Mouse (Mus musculus): ENCODE data around the gene Slc13a2. TPM values are rescaled to one million over a fixed set of nuclear protein-coding genes. Genes with fewer than 3 reads are reported as not detected.

Gene Slc13a2
- polyA plus RNA-seq, 1 experiment from 2014 or later: not detected

DNA sequence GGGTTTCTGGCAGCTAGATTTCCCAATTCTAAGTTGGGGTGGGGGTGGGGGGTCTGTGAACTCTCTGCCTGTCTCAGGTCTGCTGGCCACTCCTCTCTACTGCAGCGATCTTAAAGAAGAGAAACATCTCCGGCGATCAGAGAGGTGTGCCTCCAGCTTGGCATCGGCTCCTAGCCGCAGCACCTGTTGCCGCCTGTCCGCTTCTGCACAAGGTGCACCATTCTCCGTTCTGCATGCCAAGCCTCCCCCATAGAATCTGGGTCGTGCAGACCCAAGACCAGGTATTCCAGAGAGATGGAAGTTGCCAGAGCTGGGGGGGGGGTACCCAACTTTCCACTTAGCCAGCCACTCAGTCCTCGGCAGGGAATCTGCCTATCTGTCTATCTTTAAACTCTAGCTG lies 36.2 kb downstream of the Slc13a2 start:
- H3K4me1 ChIP-seq (replicated peaks): no peaks in the 10 kb centered on the region
- no peak overlapping the region for H3K27ac ChIP-seq
- H3K9ac ChIP-seq: no peak overlapping the region
- H3K4me2 ChIP-seq: no peak overlapping the region
- 79% methylated on average over 10 of the region's 10 CpGs for WGBS
- H3K9me3 ChIP-seq (replicated peaks): no peaks in the 10 kb centered on the region
- no peak for ATAC-seq (replicated peaks; ENCODE audit: insufficient number of reproducible peaks, insufficient read depth, low FRiP score, low read depth)
- H3K4me3 ChIP-seq: peak overlapping the region; percentile 4; the same call in 1 of the 2 replicates
- H3K36me3 ChIP-seq: no peaks in the 10 kb centered on the region
- peaks cover 11% of the 10 kb centered on the region for H3K27me3 ChIP-seq

DNA sequence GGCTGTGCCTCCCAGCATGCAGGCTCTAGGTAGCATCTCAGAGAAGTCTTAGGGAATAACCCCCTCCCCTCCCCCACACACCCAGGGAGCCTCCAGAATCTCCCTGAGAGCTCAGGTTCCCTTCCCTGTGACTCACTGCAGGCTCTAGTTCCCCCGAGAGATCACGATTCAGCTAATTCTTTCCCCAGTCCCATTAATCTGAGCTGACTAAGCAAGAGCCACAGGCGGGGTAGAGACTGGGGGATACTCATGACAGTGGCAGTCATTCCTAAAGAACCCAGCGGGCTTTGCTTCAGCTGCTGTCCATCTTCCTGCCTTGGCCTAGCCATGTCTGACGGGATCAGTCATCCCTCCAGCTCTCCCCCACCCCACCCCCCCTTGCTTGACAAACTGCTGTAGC lies 39.3 kb downstream of the Slc13a2 start:
- 44% methylated on average over 5 of the region's 5 CpGs for WGBS
- Histone ChIP-seq H3K9me3 (replicated peaks) (no peaks in the 10 kb centered on the region), H3K4me2 (no peak overlapping the region), H3K27ac (no peak overlapping the region), H3K4me3 (no peak overlapping the region), H3K27me3 (peaks cover 18% of the 10 kb centered on the region), H3K9ac (no peak overlapping the region), H3K4me1 (replicated peaks) (no peaks in the 10 kb centered on the region), H3K36me3 (no peaks in the 10 kb centered on the region)
- no peak for ATAC-seq (replicated peaks; ENCODE audit: insufficient number of reproducible peaks, insufficient read depth, low FRiP score, low read depth)

DNA sequence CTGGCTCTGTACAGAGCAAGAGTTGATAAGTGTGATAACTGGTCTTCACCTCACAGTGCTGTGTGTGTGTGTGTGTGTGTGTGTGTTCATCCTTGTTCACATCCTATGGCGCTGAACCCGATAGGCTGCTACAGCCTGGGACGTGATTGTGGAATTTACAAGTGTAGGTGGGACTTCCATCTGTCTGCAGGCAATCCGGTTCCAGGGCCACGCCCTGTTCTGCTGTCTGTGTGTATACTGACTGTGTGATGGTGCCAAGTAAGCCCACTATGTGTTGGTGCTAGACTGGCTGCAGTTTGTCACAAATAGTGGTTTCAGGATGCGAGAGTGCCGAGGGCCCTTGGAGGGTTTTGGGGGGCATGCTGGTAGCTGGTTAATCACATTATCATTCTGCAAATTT lies 39.7 kb downstream of the Slc13a2 start:
- no peaks in the 10 kb centered on the region for H3K9me3 ChIP-seq (replicated peaks)
- 69% methylated on average over 7 of the region's 7 CpGs for WGBS

DNA sequence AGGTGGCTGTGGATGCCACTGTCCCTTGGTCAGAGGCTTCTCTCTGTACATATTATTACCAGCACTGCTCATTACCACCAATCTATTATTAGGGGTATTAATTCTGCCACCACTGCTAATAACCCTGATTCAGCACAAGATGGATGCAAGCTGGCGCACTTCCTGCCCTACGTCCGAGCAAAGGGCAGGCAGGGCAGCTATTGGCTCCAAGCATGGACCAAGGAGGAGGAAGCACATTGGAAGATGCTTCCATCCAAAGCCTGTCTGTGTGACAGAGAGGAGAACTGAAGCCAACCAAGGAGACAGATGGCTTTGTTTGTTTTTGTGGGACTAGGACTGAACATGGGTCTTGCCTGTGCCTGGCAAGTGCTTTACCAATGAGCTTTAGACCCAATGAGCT lies 41.0 kb downstream of the Slc13a2 start:
- WGBS: 83% methylated on average over 3 of the region's 3 CpGs
- no peaks in the 10 kb centered on the region for H3K9me3 ChIP-seq (replicated peaks)
- no peak overlapping the region for H3K27ac ChIP-seq
- H3K4me1 ChIP-seq (replicated peaks): no peaks in the 10 kb centered on the region
- H3K4me2 ChIP-seq: no peak overlapping the region
- H3K9ac ChIP-seq: no peak overlapping the region
- no peak for ATAC-seq (replicated peaks; ENCODE audit: insufficient number of reproducible peaks, insufficient read depth, low FRiP score, low read depth)
- no peak overlapping the region for H3K4me3 ChIP-seq
- H3K36me3 ChIP-seq: no peaks in the 10 kb centered on the region
- peaks cover 14% of the 10 kb centered on the region for H3K27me3 ChIP-seq

More for the DNA sequence above, 39.7 kb downstream of the Slc13a2 start:
- Histone ChIP-seq H3K36me3 (no peaks in the 10 kb centered on the region), H3K4me1 (replicated peaks) (no peaks in the 10 kb centered on the region), H3K27me3 (peaks cover 17% of the 10 kb centered on the region), H3K27ac (no peak overlapping the region), H3K4me2 (no peak overlapping the region), H3K9ac (no peak overlapping the region), H3K4me3 (no peak overlapping the region)
- no peak for ATAC-seq (replicated peaks; ENCODE audit: insufficient number of reproducible peaks, insufficient read depth, low FRiP score, low read depth)

DNA sequence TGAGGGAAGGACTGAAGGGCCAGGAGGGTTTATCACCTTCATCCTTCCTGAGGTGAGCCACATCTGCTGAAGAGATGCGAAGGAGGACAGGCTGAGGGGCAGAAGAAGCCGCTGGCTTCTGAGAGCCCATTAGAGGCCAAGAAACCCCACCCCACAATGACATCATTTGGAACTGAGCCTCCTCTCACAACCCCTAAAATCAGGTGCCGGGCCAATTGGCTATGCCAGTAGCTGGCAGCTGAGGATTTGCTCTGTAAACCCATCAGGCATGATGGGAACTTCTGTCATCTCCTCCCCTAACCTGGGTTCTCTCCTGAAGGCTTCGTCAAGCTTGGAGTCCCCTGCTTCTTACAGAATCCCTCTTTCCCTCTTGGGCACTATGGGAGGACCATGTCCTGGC lies 41.7 kb downstream of the Slc13a2 start:
- 63% methylated on average over 4 of the region's 4 CpGs for WGBS
- peaks cover 14% of the 10 kb centered on the region for H3K27me3 ChIP-seq
- H3K4me2 ChIP-seq: no peak overlapping the region
- no peak overlapping the region for H3K9ac ChIP-seq
- no peaks in the 10 kb centered on the region for H3K36me3 ChIP-seq
- H3K27ac ChIP-seq: no peak overlapping the region
- no peaks in the 10 kb centered on the region for H3K4me1 ChIP-seq (replicated peaks)
- H3K9me3 ChIP-seq (replicated peaks): no peaks in the 10 kb centered on the region
- H3K4me3 ChIP-seq: no peak overlapping the region
- no peak for ATAC-seq (replicated peaks; ENCODE audit: insufficient number of reproducible peaks, insufficient read depth, low FRiP score, low read depth)

DNA sequence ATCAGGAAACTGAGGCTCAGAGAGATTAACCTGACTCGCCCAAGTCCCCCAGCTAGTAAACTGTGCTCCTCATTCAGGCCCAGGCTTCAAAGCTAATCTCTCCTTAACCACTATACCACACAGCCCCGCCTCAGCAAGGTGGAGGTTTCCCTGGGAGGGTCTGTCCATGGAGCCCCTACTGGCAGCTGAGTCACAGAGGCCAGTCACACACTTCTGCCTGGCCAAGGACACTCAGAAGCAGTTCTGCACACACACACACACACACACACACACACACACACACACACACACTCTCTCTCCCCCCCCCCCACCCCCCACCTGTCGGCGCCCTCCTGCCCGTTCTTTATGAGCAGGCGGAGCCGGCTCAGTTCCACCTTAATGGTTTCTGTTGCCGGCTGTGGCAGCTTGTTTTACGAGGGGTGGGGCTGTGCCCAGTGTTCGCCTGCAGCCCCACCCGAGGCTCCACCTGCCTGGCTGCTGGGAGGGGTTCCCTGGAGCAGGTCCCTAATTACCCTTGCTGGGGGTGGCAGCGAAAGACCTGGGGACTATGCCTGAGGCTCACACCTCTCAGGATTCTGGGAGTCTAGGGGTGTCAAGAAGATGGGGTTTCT lies 44.4 kb downstream of the Slc13a2 start:
- Histone ChIP-seq H3K9ac (no peak overlapping the region), H3K27ac (no peak overlapping the region), H3K9me3 (replicated peaks) (no peaks in the 10 kb centered on the region), H3K36me3 (no peaks in the 10 kb centered on the region), H3K4me2 (no peak overlapping the region), H3K4me3 (no peak overlapping the region), H3K27me3 (peaks cover 10% of the 10 kb centered on the region), H3K4me1 (replicated peaks) (no peaks in the 10 kb centered on the region)
- WGBS: 40% methylated on average over 10 of the region's 12 CpGs
- ATAC-seq (replicated peaks; ENCODE audit: insufficient number of reproducible peaks, insufficient read depth, low FRiP score, low read depth): no peak

DNA sequence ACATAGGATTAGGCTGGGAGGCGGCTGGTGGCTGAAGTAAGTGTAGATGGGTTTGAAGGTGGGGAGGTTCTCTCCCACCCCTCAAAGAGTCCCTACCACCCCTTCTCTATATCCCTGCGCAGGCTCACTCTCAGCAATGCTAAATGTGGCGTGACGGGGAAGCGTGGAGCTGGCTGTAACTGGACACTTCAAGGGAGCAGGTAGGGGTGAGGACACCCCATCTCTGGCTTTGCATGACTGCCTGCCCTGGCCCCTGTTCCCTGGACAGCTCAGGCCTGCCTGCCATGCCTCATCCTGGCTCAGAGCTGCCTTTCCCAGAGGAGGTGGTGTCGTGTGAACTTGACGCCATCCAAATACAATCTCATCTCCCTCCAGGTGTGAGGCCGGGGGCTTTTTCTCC lies 47.9 kb downstream of the Slc13a2 start:
- no peaks in the 10 kb centered on the region for H3K9me3 ChIP-seq (replicated peaks)
- no peak overlapping the region for H3K27ac ChIP-seq
- WGBS: 69% methylated on average over 8 of the region's 8 CpGs
- no peaks in the 10 kb centered on the region for H3K4me1 ChIP-seq (replicated peaks)
- no peak overlapping the region for H3K4me2 ChIP-seq
- H3K9ac ChIP-seq: no peak overlapping the region
- no peaks in the 10 kb centered on the region for H3K36me3 ChIP-seq
- no peak for ATAC-seq (replicated peaks; ENCODE audit: insufficient number of reproducible peaks, insufficient read depth, low FRiP score, low read depth)
- peaks cover 3% of the 10 kb centered on the region for H3K27me3 ChIP-seq
- no peak overlapping the region for H3K4me3 ChIP-seq

DNA sequence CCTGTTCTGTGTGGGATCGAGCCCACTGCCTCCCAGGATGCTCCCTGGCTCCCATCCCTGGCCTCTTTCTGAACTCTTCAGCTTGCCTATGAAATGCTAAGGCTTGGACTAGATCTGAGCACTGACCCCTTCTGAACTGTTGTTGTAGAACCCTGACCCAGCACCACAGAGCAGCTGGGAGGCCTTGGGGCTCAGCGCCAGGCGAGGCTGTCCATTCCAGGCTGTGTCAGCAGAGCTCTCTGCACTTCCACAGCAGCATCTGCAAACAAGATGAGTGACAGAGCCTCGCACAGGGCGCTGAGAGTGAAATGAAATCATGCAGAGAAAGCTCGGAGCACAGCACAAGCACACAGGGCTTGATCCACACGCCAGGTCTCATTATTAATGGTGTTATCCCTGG lies 49.4 kb downstream of the Slc13a2 start:
- Histone ChIP-seq H3K4me1 (replicated peaks) (no peaks in the 10 kb centered on the region), H3K36me3 (no peaks in the 10 kb centered on the region), H3K9ac (no peak overlapping the region), H3K4me3 (no peak overlapping the region), H3K27me3 (no peaks in the 10 kb centered on the region; the same call in 1 of the 2 replicates), H3K9me3 (replicated peaks) (no peaks in the 10 kb centered on the region), H3K4me2 (no peak overlapping the region), H3K27ac (no peak overlapping the region)
- ATAC-seq (replicated peaks; ENCODE audit: insufficient number of reproducible peaks, insufficient read depth, low FRiP score, low read depth): no peak
- 45% methylated on average over 7 of the region's 7 CpGs for WGBS

DNA sequence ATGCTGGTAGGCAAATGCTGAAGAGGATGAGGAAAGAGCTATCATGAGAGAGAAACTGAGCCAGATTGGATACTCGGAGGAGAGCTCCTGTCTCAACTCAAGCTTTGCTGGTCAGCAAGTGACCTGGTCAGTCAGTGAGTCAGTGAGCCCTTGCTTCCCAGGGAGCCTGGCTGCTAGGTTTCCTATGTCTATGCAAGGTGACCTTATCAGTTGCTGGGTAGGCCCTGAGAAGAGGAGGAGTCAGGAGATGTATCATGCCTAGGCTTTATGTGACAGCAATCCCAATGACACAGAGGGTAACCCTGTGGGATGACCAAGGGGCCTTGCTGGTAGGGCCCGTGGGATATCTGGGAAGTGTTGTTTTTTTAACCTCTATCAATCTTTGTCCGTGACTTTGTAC lies 49.9 kb downstream of the Slc13a2 start:
- Histone ChIP-seq H3K27ac (no peak overlapping the region), H3K4me1 (replicated peaks) (no peaks in the 10 kb centered on the region), H3K4me2 (no peak overlapping the region), H3K9ac (no peak overlapping the region), H3K27me3 (no peaks in the 10 kb centered on the region), H3K9me3 (replicated peaks) (no peaks in the 10 kb centered on the region), H3K36me3 (no peaks in the 10 kb centered on the region), H3K4me3 (no peak overlapping the region)
- WGBS: 59% methylated on average over 3 of the region's 3 CpGs
- ATAC-seq (replicated peaks; ENCODE audit: insufficient number of reproducible peaks, insufficient read depth, low FRiP score, low read depth): no peak

DNA sequence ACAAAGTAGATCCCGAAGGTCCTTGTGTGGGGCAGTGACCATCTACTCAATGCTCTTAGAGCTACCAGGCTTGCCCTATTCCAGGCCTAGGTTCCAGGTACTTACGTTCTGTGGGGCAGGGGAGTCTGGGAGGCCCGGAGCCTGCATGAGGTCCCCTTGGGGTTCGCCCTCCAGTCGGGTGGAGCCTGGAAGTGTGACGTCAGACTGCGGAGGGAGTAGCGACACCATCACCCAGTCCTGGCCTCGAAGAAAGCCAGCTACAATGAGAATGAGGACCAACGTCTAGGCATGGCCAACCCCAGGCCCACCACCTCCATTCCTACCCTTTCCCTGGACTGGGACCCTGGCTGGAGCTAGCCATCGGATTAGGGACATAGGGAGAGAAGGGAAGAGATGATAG lies 50.3 kb downstream of the Slc13a2 start:
- Histone ChIP-seq H3K4me3 (no peak overlapping the region), H3K4me2 (no peak overlapping the region)
- no peak for ATAC-seq (replicated peaks; ENCODE audit: insufficient number of reproducible peaks, insufficient read depth, low FRiP score, low read depth)

DNA sequence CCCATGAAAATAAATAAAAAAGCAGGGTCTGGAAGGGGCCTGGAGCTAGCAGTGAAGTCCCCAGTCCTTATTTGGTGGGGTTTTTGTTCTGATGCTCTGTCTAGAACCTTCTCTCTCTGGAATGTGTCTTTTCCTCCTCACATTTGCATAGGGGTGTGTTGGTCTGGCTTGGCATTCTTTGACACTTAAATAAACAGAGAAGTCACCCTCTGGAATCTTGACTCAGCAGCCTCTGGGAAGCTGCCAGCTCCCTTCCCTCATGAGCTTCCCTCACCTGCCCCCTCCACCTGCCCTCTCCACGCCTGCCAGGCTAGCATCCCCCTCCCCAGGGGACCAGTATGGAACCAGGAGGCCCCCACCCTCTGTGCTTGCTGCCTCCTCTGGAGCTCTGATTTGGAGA lies 51.6 kb downstream of the Slc13a2 start:
- H3K9me3 ChIP-seq (replicated peaks): no peaks in the 10 kb centered on the region
- no peaks in the 10 kb centered on the region for H3K27me3 ChIP-seq
- no peaks in the 10 kb centered on the region for H3K4me1 ChIP-seq (replicated peaks)
- no peak overlapping the region for H3K27ac ChIP-seq
- no peak overlapping the region for H3K9ac ChIP-seq
- ATAC-seq (replicated peaks; ENCODE audit: insufficient number of reproducible peaks, insufficient read depth, low FRiP score, low read depth): no peak
- 39% methylated on average over 1 of the region's 1 CpGs for WGBS
- no peak overlapping the region for H3K4me2 ChIP-seq
- H3K36me3 ChIP-seq: no peaks in the 10 kb centered on the region
- H3K4me3 ChIP-seq: no peak overlapping the region

More for the DNA sequence above, 50.3 kb downstream of the Slc13a2 start:
- WGBS: 88% methylated on average over 11 of the region's 11 CpGs
- Histone ChIP-seq H3K9ac (no peak overlapping the region), H3K9me3 (replicated peaks) (no peaks in the 10 kb centered on the region), H3K27ac (no peak overlapping the region), H3K27me3 (no peaks in the 10 kb centered on the region), H3K36me3 (no peaks in the 10 kb centered on the region), H3K4me1 (replicated peaks) (no peaks in the 10 kb centered on the region)

DNA sequence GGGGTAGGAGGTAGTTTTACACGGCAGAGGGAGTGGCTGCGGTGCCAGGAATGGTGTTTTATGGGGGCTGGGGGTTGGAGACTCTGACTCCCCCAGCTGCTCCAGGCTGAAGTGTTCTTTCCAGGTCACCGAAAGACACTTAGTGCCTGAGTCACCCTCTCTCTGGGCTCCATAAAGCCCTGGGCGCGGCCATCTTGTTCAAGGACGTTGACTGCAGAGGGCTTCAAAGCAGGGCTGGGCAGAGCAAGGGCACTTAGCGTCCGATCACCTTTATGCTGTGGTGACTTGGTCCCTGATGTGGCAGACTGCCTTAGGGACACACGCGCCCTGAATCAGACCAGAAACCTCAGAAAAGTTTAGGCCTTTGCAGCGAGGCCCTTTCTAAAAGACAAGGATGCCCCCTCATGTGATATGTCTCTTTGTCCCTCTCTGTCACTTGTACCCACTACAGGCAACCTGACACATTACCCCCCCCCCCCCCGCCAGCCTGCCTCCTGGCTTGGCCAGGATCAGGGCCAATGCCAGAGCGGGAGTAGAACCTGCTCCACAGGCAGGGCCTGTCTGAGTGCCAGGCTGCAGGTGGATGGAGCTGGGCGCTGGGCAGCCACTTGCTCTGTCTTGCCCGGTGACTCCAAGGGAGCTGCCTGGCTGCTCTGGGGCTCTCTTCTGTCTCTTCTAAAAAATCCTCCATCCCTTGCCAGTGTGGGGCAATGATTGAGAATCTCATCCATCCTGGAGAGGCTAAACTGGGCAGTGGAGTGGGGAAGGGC lies 54.4 kb downstream of the Slc13a2 start:
- no peak overlapping the region for H3K4me2 ChIP-seq
- 81% methylated on average over 15 of the region's 15 CpGs for WGBS
- H3K9me3 ChIP-seq (replicated peaks): no peaks in the 10 kb centered on the region
- ATAC-seq (replicated peaks; ENCODE audit: insufficient number of reproducible peaks, insufficient read depth, low FRiP score, low read depth): no peak
- H3K4me3 ChIP-seq: no peak overlapping the region
- no peak overlapping the region for H3K9ac ChIP-seq
- H3K4me1 ChIP-seq (replicated peaks): no peaks in the 10 kb centered on the region
- H3K27ac ChIP-seq: no peak overlapping the region
- no peaks in the 10 kb centered on the region for H3K36me3 ChIP-seq
- H3K27me3 ChIP-seq: no peaks in the 10 kb centered on the region

All from heart, embryonic 15.5 days (tissue).